Mouse (Mus musculus) ES-E14 (cell line): Measurements from ENCODE around the gene Dcn. TPM values are rescaled to one million over a fixed set of nuclear protein-coding genes. Genes with fewer than 3 reads are reported as not detected.

Experiments used
- DNase-seq: peaks from one replicate; pipeline ENCODE4 v3.0.0-alpha.2; 2013; ENCODE audit warnings: low read depth, low spot score
- H3K27ac ChIP-seq: 2 replicates; pipeline ENCODE4 v1.5.1; 2012; ENCODE audit warnings: low read depth, mild to moderate bottlenecking, low read length, moderate library complexity, mixed read lengths; ENCODE audit not compliant: poor library complexity, insufficient read depth, severe bottlenecking
- H3K36me3 ChIP-seq: 2 replicates; pipeline ENCODE4 v1.6.1; 2012; ENCODE audit warnings: mild to moderate bottlenecking, low read length, moderate library complexity, mixed read lengths; ENCODE audit not compliant: control insufficient read depth, poor library complexity, insufficient read depth, severe bottlenecking
- H3K4me1 ChIP-seq, 2 experiments: fragments of 150-350 bp in 1 of 2; sonication (generic) in 1 of 2; 2 replicates each; pipeline ENCODE4 v1.6.1; 2012; ENCODE audit warnings: low read length in 2 of 2, mild to moderate bottlenecking in 1 of 2, mixed read lengths in 1 of 2; ENCODE audit not compliant: control insufficient read depth in 2 of 2, insufficient read depth in 2 of 2, poor library complexity in 1 of 2
- H3K4me3 ChIP-seq, 2 experiments: fragments of 150-350 bp in 1 of 2; sonication (generic) in 1 of 2; 2 replicates each; pipeline ENCODE4 v1.5.1; 2012; ENCODE audit warnings: low read length in 2 of 2, low read depth in 1 of 2, mild to moderate bottlenecking in 1 of 2, mixed read lengths in 1 of 2; ENCODE audit not compliant: insufficient read depth in 1 of 2, poor library complexity in 1 of 2, severe bottlenecking in 1 of 2
- H3K9ac ChIP-seq: 2 replicates; pipeline ENCODE4 v1.6.1; 2012; ENCODE audit warnings: low read depth, mild to moderate bottlenecking, low read length, mixed read lengths; ENCODE audit not compliant: poor library complexity, insufficient read depth, severe bottlenecking
- H3K9me3 ChIP-seq: fragments of 150-350 bp; sonication (generic); 2 replicates; pipeline ENCODE4 v1.6.1; 2012; ENCODE audit warnings: low read depth, mild to moderate bottlenecking, low read length; ENCODE audit not compliant: control insufficient read depth, insufficient read depth
- CHD2 ChIP-seq: IDR thresholded peaks from 2 replicates; pipeline ENCODE4 v1.6.1; 2014; ENCODE audit warnings: mild to moderate bottlenecking, low read depth, low read length, inconsistent platforms
- HCFC1 ChIP-seq: IDR thresholded peaks from 2 replicates; pipeline ENCODE4 v1.6.1; 2012; ENCODE audit warnings: low read length, inconsistent platforms, borderline replicate concordance; ENCODE audit not compliant: insufficient read depth
- MAFK ChIP-seq: IDR thresholded peaks from 2 replicates; pipeline ENCODE4 v1.6.1; 2014; ENCODE audit warnings: mild to moderate bottlenecking, low read depth, low read length, inconsistent platforms; ENCODE audit not compliant: insufficient read depth
- ZC3H11A ChIP-seq: IDR thresholded peaks from 2 replicates; pipeline ENCODE4 v1.6.1; 2012; ENCODE audit warnings: low read depth, mild to moderate bottlenecking, inconsistent platforms, low read length, borderline replicate concordance
- ZNF384 ChIP-seq: IDR thresholded peaks from 2 replicates; pipeline ENCODE4 v1.6.1; 2012; ENCODE audit warnings: low read depth, low read length, inconsistent platforms
- in situ Hi-C, 2 experiments: fragments of 600-800 bp; cut with MboI; formaldehyde crosslinking; loops; one replicate each; pipeline ENCODE4 v1.15.1; 2025; ENCODE audit warnings: low sequenced_read_pairs in 2 of 2, inconsistent platforms in 1 of 2; ENCODE audit not compliant: unreplicated experiment in 2 of 2
- total RNA-seq: library from RNA; depleted of rRNA; stranded (reverse); fragments of 300-350 nt; gene quantifications from 2 replicates; pipeline ENCODE4 v1.2.3, GENCODE M21; 2012

Gene Dcn
- total RNA-seq, 1 experiment = 0.89 TPM

- H3K9me3 ChIP-seq = no peaks in the 10 kb centered on the region
- no peak for TF ChIP-seq ZNF384
- TF ChIP-seq CHD2 = no peak
- TF ChIP-seq HCFC1 = no peak
- no peak for TF ChIP-seq ZC3H11A
- no peak for TF ChIP-seq MAFK
- no peaks in the 10 kb centered on the region for H3K36me3 ChIP-seq
- H3K4me1 ChIP-seq = no peaks in the 10 kb centered on the region
- no peak for DNase-seq
- H3K4me3 ChIP-seq = no peak overlapping the region
- no peak overlapping the region for H3K27ac ChIP-seq
- no peak overlapping the region for H3K9ac ChIP-seq
- in situ Hi-C loops = no loop called here
Observed at GRCm38 (mm10) chr10:97453529-97453928, 25.9 kb upstream of the Dcn start.

GRCm38 (mm10) chr10:97456993-97457392 is 22.4 kb upstream of the Dcn start:
- no peak for TF ChIP-seq ZC3H11A
- TF ChIP-seq CHD2 = no peak
- no peak for TF ChIP-seq ZNF384
- no peak for TF ChIP-seq MAFK
- TF ChIP-seq HCFC1 = no peak
- Histone ChIP-seq H3K36me3 (no peaks in the 10 kb centered on the region), H3K9ac (no peak overlapping the region), H3K4me1 (no peaks in the 10 kb centered on the region), H3K9me3 (no peaks in the 10 kb centered on the region), H3K4me3 (no peak overlapping the region), H3K27ac (no peak overlapping the region)
- in situ Hi-C loops = no loop called here
- no peak for DNase-seq

- Histone ChIP-seq H3K4me3 (no peak overlapping the region), H3K4me1 (no peaks in the 10 kb centered on the region), H3K9ac (no peak overlapping the region), H3K9me3 (no peaks in the 10 kb centered on the region), H3K27ac (no peak overlapping the region), H3K36me3 (no peaks in the 10 kb centered on the region)
- no peak for DNase-seq
- TF ChIP-seq CHD2 = no peak
- TF ChIP-seq ZNF384 = no peak
- no peak for TF ChIP-seq HCFC1
- TF ChIP-seq ZC3H11A = no peak
- TF ChIP-seq MAFK = no peak
- in situ Hi-C loops = no loop called here
Observed at GRCm38 (mm10) chr10:97466818-97467217, 12.6 kb upstream of the Dcn start.

- no peak overlapping the region for H3K9ac ChIP-seq
- TF ChIP-seq ZC3H11A (no peak), HCFC1 (no peak), ZNF384 (no peak), MAFK (no peak), CHD2 (no peak)
- no peak for DNase-seq
- in situ Hi-C loops = no loop called here
- H3K36me3 ChIP-seq = no peaks in the 10 kb centered on the region
- H3K9me3 ChIP-seq = no peaks in the 10 kb centered on the region
- no peaks in the 10 kb centered on the region for H3K4me1 ChIP-seq
- no peak overlapping the region for H3K27ac ChIP-seq
- no peak overlapping the region for H3K4me3 ChIP-seq
Observed at GRCm38 (mm10) chr10:97469411-97470140, 9.8 kb upstream of the Dcn start.

- H3K4me1 ChIP-seq = no peaks in the 10 kb centered on the region
- H3K27ac ChIP-seq = no peak overlapping the region
- no peak for DNase-seq
- in situ Hi-C loops = no loop called here
- no peak overlapping the region for H3K9ac ChIP-seq
- no peak overlapping the region for H3K4me3 ChIP-seq
- H3K9me3 ChIP-seq = no peaks in the 10 kb centered on the region
- H3K36me3 ChIP-seq = no peaks in the 10 kb centered on the region
- TF ChIP-seq MAFK = no peak
Observed at GRCm38 (mm10) chr10:97475460-97475859, 3.9 kb upstream of the Dcn start.
